Mouse (Mus musculus): ENCODE data around the gene Mkln1. TPM values are rescaled to one million over a fixed set of nuclear protein-coding genes. Genes with fewer than 3 reads are reported as not detected.

Mkln1 gene
- polyA plus RNA-seq (2014; fragmentation: Nextera tagmentation; extraction: Ambion mirVana), result 208 and 230 TPM in 2 replicates

DNA sequence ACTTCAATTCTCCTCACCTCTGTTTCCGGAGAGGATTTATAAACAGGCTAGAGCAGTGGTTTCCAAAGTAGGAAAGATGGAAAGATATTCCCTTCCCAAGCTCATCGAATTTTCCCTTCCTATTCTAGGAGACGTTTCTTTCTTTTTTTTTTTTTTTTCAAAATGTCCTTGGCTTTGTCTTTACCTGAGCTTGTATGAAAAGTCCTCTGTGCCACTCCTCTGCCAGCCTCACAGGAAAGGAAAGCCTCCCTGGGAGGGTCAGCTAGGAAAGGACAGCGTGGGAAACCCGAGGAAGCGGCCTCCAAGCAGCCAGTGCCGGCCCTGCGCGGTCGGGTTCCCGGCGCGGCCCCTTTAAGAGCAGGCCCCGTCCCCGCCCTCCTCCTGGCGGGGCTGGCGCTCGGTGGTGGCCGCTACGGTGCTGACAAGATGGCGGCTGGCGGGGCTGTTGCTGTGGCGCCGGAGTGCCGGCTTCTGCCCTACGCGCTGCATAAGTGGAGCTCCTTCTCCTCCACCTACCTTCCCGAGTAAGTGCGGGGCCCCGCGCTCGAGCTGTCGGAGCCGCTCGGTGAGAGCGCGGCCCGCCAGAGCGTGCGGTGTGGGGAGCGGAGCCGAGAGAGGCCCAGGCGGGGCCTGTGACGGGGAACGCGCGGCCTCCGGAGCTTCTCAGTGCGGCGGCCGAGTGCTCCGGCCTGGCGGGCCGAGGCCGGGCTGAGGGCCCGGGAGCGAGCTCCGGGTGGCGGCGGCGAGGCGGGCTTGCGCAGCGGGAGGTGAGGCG lies at the start of gene Mkln1:
Mkln1 (plus strand) TSS at position 305 of the 775 bp plus-strand sequence.
- ATAC-seq (ENCODE audit: insufficient read depth, low FRiP score, low TSS enrichment) (peak; percentile 97), DNase-seq (ENCODE audit: low spot score) (peak; percentile 91)
- Histone ChIP-seq H3K4me2 (ENCODE audit: low read depth) (peak within 1 kb of the TSS; percentile 79), H3K4me3 (ENCODE audit: low read depth, low read length) (peak within 1 kb of the TSS; percentile 97), H3K36me3 (ENCODE audit: control insufficient read depth, insufficient read depth, low read length) (no peaks in the 10 kb centered on the region), H3K27ac (ENCODE audit: low read depth, low read length) (peak within 1 kb of the TSS; percentile 89), H3K4me1 (ENCODE audit: control insufficient read depth, insufficient read depth, low read length) (peaks cover 6% of the 10 kb centered on the region; the same call in 1 of the 2 replicates), H3K9me3 (ENCODE audit: control insufficient read depth, low read length) (no peaks in the 10 kb centered on the region), H3K27me3 (ENCODE audit: control insufficient read depth, insufficient read depth, low read length) (no peaks in the 10 kb centered on the region), H3K9ac (ENCODE audit: low read length) (peak within 1 kb of the TSS; percentile 98)
- 1% methylated on average over 60 of the region's 65 CpGs for WGBS

DNA sequence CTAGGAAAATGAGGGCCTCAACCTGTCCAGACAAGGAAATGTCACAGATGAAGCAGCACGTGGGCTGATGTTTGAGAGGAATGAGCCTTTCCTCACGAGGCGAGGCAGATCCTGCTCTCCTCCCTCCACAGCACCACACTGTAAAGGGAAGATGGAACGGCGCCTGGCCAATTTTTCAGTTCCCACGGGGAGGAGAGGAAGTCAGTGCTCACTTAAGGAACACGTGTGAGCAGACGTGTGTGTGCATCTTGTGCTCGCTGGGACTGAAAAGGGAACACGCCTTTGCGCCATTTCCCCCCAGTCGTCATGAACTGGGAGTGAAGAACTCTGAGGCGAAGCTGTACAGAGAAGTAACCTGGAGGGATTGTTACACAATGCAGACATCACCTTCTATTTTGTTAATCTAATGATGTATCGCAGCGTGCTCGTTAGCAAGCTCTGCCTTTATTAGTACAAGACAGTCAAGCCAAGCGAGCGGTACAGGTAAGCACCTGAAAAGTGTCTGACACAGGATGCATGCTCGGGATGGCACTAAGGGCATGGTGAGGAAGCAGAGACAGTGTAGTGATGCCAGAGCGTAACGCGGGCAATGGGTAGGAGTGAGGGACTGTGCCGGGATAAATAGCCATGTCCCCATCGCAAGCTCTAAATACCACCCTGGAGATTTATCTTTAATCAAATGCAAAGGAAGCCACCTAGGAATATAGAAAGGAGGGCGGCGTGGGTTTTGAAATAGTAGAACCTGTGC lies 41.9 kb upstream of the Mkln1 start:
- Histone ChIP-seq H3K4me2 (ENCODE audit: low read depth) (no peak overlapping the region), H3K9me3 (ENCODE audit: control insufficient read depth, low read length) (no peaks in the 10 kb centered on the region), H3K4me3 (ENCODE audit: low read depth, low read length) (no peak overlapping the region), H3K36me3 (ENCODE audit: control insufficient read depth, insufficient read depth, low read length) (no peaks in the 10 kb centered on the region), H3K9ac (ENCODE audit: low read length) (no peak overlapping the region), H3K27me3 (ENCODE audit: control insufficient read depth, insufficient read depth, low read length) (no peaks in the 10 kb centered on the region), H3K27ac (ENCODE audit: low read depth, low read length) (no peak overlapping the region), H3K4me1 (ENCODE audit: control insufficient read depth, insufficient read depth, low read length) (no peaks in the 10 kb centered on the region)
- DNase-seq (ENCODE audit: low spot score), result no peak
- 87% methylated on average over 26 of the region's 26 CpGs for WGBS
- no peak for ATAC-seq (ENCODE audit: insufficient read depth, low FRiP score, low TSS enrichment)

DNA sequence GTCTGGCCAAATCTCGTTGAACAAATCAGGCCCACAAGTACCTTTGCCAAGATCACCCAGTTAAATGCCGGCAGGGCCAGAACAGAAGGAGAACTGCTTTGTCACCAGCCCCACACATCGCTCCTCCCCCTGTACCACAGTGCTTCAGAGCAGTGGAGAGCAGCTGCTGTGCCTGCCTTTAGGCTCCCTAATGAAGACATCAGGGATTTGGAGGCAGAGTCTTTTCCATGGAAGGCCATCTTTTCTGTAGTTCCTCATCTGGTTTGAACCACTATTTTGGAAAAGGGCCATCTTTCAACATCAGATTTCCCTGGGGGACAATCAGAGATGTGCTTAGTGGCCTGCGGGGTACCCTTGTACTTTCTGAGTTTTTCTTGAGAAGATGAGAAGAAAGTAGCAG lies 41.2 kb upstream of the Mkln1 start:
- no peak overlapping the region for H3K9ac ChIP-seq (ENCODE audit: low read length)
- no peaks in the 10 kb centered on the region for H3K36me3 ChIP-seq (ENCODE audit: control insufficient read depth, insufficient read depth, low read length)
- DNase-seq (ENCODE audit: low spot score) (no peak), ATAC-seq (ENCODE audit: insufficient read depth, low FRiP score, low TSS enrichment) (no peak)
- H3K4me2 ChIP-seq (ENCODE audit: low read depth), result no peak overlapping the region
- WGBS, result 61% methylated on average over 4 of the region's 4 CpGs
- H3K9me3 ChIP-seq (ENCODE audit: control insufficient read depth, low read length), result no peaks in the 10 kb centered on the region
- H3K4me1 ChIP-seq (ENCODE audit: control insufficient read depth, insufficient read depth, low read length), result no peaks in the 10 kb centered on the region
- no peaks in the 10 kb centered on the region for H3K27me3 ChIP-seq (ENCODE audit: control insufficient read depth, insufficient read depth, low read length)
- no peak overlapping the region for H3K4me3 ChIP-seq (ENCODE audit: low read depth, low read length)
- no peak overlapping the region for H3K27ac ChIP-seq (ENCODE audit: low read depth, low read length)

DNA sequence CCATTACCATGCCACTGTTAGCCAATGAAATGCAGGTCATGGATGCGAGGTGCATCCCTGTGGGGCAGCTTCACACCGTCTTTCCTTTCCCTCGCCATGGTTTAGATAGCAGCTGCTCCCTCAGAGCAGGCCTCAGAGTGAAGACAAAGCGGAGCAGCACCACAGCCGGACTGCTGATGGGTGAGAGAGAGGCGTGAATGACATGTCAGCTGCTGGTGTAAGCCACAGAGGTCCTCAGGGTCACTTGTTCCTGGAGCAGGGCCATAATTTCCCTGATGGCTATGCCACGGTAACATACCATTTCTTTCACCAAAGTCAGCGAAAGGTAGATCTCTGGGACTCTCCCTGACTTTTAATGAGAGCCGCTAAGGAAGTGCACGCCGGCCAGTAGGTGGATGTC lies 35.9 kb upstream of the Mkln1 start:
- 61% methylated on average over 11 of the region's 11 CpGs for WGBS
- Histone ChIP-seq H3K9ac (ENCODE audit: low read length) (no peak overlapping the region), H3K4me2 (ENCODE audit: low read depth) (no peak overlapping the region), H3K27ac (ENCODE audit: low read depth, low read length) (no peak overlapping the region), H3K9me3 (ENCODE audit: control insufficient read depth, low read length) (no peaks in the 10 kb centered on the region), H3K4me1 (ENCODE audit: control insufficient read depth, insufficient read depth, low read length) (no peaks in the 10 kb centered on the region), H3K27me3 (ENCODE audit: control insufficient read depth, insufficient read depth, low read length) (no peaks in the 10 kb centered on the region), H3K36me3 (ENCODE audit: control insufficient read depth, insufficient read depth, low read length) (no peaks in the 10 kb centered on the region), H3K4me3 (ENCODE audit: low read depth, low read length) (no peak overlapping the region)
- DNase-seq (ENCODE audit: low spot score) (no peak), ATAC-seq (ENCODE audit: insufficient read depth, low FRiP score, low TSS enrichment) (no peak)

DNA sequence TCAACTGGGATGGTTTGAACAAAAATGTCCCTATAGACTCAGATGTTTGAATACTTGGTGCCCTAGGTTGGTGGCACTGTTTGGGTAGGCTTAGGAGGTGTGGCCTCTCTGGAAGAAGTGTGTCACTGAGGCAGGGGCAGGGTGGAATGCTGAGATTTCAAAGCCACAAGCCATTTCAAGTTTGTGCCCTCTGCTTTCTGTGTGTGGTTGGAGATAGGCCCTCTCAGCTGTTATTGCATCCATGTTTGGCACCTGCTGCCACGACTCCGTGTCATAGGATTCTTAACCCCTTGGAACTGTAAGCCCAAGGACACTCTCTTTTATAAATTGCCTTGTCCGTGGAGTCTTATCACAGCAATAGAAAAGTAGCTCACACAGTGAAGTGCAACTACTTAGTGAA lies 34.1 kb upstream of the Mkln1 start:
- ATAC-seq (ENCODE audit: insufficient read depth, low FRiP score, low TSS enrichment) (no peak), DNase-seq (ENCODE audit: low spot score) (no peak)
- Histone ChIP-seq H3K27ac (ENCODE audit: low read depth, low read length) (no peak overlapping the region), H3K9me3 (ENCODE audit: control insufficient read depth, low read length) (no peaks in the 10 kb centered on the region), H3K4me3 (ENCODE audit: low read depth, low read length) (no peak overlapping the region), H3K27me3 (ENCODE audit: control insufficient read depth, insufficient read depth, low read length) (no peaks in the 10 kb centered on the region), H3K9ac (ENCODE audit: low read length) (no peak overlapping the region), H3K4me1 (ENCODE audit: control insufficient read depth, insufficient read depth, low read length) (no peaks in the 10 kb centered on the region), H3K36me3 (ENCODE audit: control insufficient read depth, insufficient read depth, low read length) (no peaks in the 10 kb centered on the region), H3K4me2 (ENCODE audit: low read depth) (no peak overlapping the region)
- 90% methylated on average over 3 of the region's 3 CpGs for WGBS

DNA sequence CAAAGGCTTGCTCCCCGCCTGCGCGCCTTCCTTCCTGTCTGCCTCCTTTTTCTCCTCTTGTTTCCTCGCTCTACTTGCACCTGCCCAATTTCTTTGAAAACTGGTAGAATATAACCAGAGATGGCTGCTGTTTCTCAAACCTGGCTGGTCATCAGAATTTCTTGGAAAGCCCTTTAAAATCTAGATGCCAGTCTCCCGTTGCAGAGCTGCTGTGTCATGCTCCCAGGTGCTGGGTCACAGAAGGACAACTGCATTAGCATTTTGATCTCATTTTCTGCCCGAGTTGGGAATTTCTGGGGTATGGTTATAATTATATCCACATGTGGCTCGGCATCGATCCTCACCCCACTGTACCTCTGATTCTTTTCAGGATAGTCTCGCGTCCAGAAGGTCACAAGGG lies 30.6 kb upstream of the Mkln1 start:
- Histone ChIP-seq H3K27ac (ENCODE audit: low read depth, low read length) (no peak overlapping the region), H3K27me3 (ENCODE audit: control insufficient read depth, insufficient read depth, low read length) (no peaks in the 10 kb centered on the region), H3K36me3 (ENCODE audit: control insufficient read depth, insufficient read depth, low read length) (no peaks in the 10 kb centered on the region), H3K9ac (ENCODE audit: low read length) (no peak overlapping the region), H3K4me3 (ENCODE audit: low read depth, low read length) (no peak overlapping the region), H3K9me3 (ENCODE audit: control insufficient read depth, low read length) (no peaks in the 10 kb centered on the region), H3K4me1 (ENCODE audit: control insufficient read depth, insufficient read depth, low read length) (no peaks in the 10 kb centered on the region), H3K4me2 (ENCODE audit: low read depth) (no peak overlapping the region)
- WGBS, result 79% methylated on average over 10 of the region's 10 CpGs
- ATAC-seq (ENCODE audit: insufficient read depth, low FRiP score, low TSS enrichment), result no peak
- no peak for DNase-seq (ENCODE audit: low spot score)

DNA sequence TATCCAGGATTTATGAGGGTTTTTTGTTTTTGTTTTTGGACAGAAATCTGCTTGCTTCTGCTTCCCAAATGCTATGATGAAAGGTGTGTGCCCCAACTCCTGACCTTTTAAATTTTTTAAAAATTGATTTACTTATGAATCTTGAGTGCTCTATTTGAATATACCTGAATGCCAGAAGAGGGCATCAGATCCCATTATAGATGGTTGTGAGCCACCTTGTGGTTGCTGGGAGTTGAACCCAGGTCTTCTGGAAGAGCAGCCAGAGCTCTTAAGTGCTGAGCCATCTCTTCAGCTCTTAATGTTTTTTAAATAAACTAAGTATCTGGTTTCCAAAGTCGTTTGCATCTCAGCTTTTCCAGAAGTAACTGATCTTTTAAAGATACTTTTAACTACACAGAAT lies 30.0 kb upstream of the Mkln1 start:
- 48% methylated on average over 1 of the region's 1 CpGs for WGBS
- DNase-seq (ENCODE audit: low spot score), result no peak
- H3K9ac ChIP-seq (ENCODE audit: low read length), result no peak overlapping the region
- H3K27me3 ChIP-seq (ENCODE audit: control insufficient read depth, insufficient read depth, low read length), result no peaks in the 10 kb centered on the region
- no peaks in the 10 kb centered on the region for H3K9me3 ChIP-seq (ENCODE audit: control insufficient read depth, low read length)
- no peak for ATAC-seq (ENCODE audit: insufficient read depth, low FRiP score, low TSS enrichment)
- H3K36me3 ChIP-seq (ENCODE audit: control insufficient read depth, insufficient read depth, low read length), result no peaks in the 10 kb centered on the region
- H3K4me1 ChIP-seq (ENCODE audit: control insufficient read depth, insufficient read depth, low read length), result no peaks in the 10 kb centered on the region
- no peak overlapping the region for H3K4me3 ChIP-seq (ENCODE audit: low read depth, low read length)
- H3K4me2 ChIP-seq (ENCODE audit: low read depth), result no peak overlapping the region
- no peak overlapping the region for H3K27ac ChIP-seq (ENCODE audit: low read depth, low read length)

DNA sequence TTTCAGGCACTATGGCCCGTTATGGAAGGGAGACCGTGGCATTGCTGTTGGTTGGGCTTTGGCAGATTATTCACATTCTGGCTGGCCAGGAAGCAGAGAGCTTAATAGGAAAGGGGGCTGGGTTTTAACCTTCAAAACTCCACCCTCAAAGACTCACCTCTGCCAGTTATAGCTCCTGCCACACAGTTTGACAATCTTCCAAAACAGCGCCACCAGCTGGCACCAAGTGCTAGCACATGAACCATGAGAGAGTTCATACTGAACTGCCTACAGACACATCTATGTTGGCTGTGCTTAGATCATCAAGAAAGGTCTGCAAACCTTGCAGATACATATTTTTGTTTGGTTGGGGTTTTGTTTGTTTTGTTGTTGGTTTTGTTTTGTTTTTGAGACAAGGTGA lies 28.7 kb upstream of the Mkln1 start:
- no peaks in the 10 kb centered on the region for H3K36me3 ChIP-seq (ENCODE audit: control insufficient read depth, insufficient read depth, low read length)
- H3K4me3 ChIP-seq (ENCODE audit: low read depth, low read length), result no peak overlapping the region
- ATAC-seq (ENCODE audit: insufficient read depth, low FRiP score, low TSS enrichment) (no peak), DNase-seq (ENCODE audit: low spot score) (no peak)
- no peak overlapping the region for H3K4me2 ChIP-seq (ENCODE audit: low read depth)
- no peaks in the 10 kb centered on the region for H3K9me3 ChIP-seq (ENCODE audit: control insufficient read depth, low read length)
- H3K27ac ChIP-seq (ENCODE audit: low read depth, low read length), result no peak overlapping the region
- H3K4me1 ChIP-seq (ENCODE audit: control insufficient read depth, insufficient read depth, low read length), result no peaks in the 10 kb centered on the region
- no peak overlapping the region for H3K9ac ChIP-seq (ENCODE audit: low read length)
- 73% methylated on average over 3 of the region's 3 CpGs for WGBS
- H3K27me3 ChIP-seq (ENCODE audit: control insufficient read depth, insufficient read depth, low read length), result no peaks in the 10 kb centered on the region

All from neural tube, embryonic 11.5 days (tissue).